Mouse (Mus musculus) embryonic facial prominence, embryonic 15.5 days (tissue): ENCODE results near the gene Myof. TPM values are rescaled to one million over a fixed set of nuclear protein-coding genes. Genes with fewer than 3 reads are reported as not detected.

Source experiments
- ATAC-seq: fragments of 200-750 bp; cut with Nextera tagmentation; 2 replicates; pipeline ENCODE4 v1.8.0; 2017; ENCODE audit warnings: low read depth, moderate TSS enrichment; ENCODE audit not compliant: insufficient number of reproducible peaks, low FRiP score, low TSS enrichment
- H3K27ac ChIP-seq: fragments of 300-500 bp; sonication (generic); replicated peaks from 2 replicates; pipeline ENCODE4 v1.5.1; 2015; ENCODE audit warnings: mild to moderate bottlenecking, inconsistent platforms
- H3K27me3 ChIP-seq: fragments of 300-500 bp; sonication (generic); 2 replicates; pipeline ENCODE4 v1.6.1; 2015; ENCODE audit warnings: inconsistent platforms
- H3K36me3 ChIP-seq: fragments of 300-500 bp; sonication (generic); 2 replicates; pipeline ENCODE4 v1.6.1; 2015; ENCODE audit warnings: mild to moderate bottlenecking, inconsistent platforms
- H3K4me1 ChIP-seq: fragments of 300-500 bp; sonication (generic); 2 replicates; pipeline ENCODE4 v1.6.1; 2015; ENCODE audit warnings: inconsistent platforms
- H3K4me2 ChIP-seq: fragments of 300-500 bp; sonication (generic); replicated peaks from 2 replicates; pipeline ENCODE4 v1.6.1; 2015; ENCODE audit warnings: mild to moderate bottlenecking, inconsistent platforms
- H3K4me3 ChIP-seq: fragments of 300-500 bp; sonication (generic); replicated peaks from 2 replicates; pipeline ENCODE4 v1.5.1; 2015; ENCODE audit warnings: mild to moderate bottlenecking, inconsistent platforms
- H3K9ac ChIP-seq: fragments of 300-500 bp; sonication (generic); 2 replicates; pipeline ENCODE4 v1.6.1; 2015; ENCODE audit warnings: inconsistent platforms
- H3K9me3 ChIP-seq: fragments of 300-500 bp; sonication (generic); replicated peaks from 2 replicates; pipeline ENCODE4 v1.6.1; 2016; ENCODE audit warnings: inconsistent platforms
- WGBS: fragments of 180-500 bp; shearing (Covaris S2); methylation state at CpG from one replicate; pipeline ENCODE4 v1.1.7; 2015; 5-methylcytosine and 5-hydroxymethylcytosine counted together
- polyA plus RNA-seq: library from polyadenylated mRNA; unstranded; fragments of >200 nt; fragmentation: Nextera tagmentation; extraction: Ambion mirVana; gene quantifications from 2 replicates; pipeline ENCODE4 v1.2.1, GENCODE M21; 2015

Gene Myof
- polyA plus RNA-seq, 1 experiment from 2014 or later = 16.2 TPM

GRCm38 (mm10) chr19:37965828-37966227 is 77.5 kb downstream of the Myof start:
- 63% methylated on average over 4 of the region's 4 CpGs for WGBS
- no peaks in the 10 kb centered on the region for H3K9me3 ChIP-seq
- H3K4me3 ChIP-seq = no peak overlapping the region
- no peak overlapping the region for H3K9ac ChIP-seq
- H3K36me3 ChIP-seq = 0 out of 2 replicates have a peak, but pooled peaks cover 3% of the 10 kb centered on the region
- no peaks in the 10 kb centered on the region for H3K4me1 ChIP-seq
- no peaks in the 10 kb centered on the region for H3K27me3 ChIP-seq
- no peak overlapping the region for H3K4me2 ChIP-seq
- ATAC-seq = no peak
- no peak overlapping the region for H3K27ac ChIP-seq

GRCm38 (mm10) chr19:37963421-37963820 is 80.0 kb downstream of the Myof start:
- 88% methylated on average over 5 of the region's 5 CpGs for WGBS
- Histone ChIP-seq H3K9ac (no peak overlapping the region), H3K27me3 (no peaks in the 10 kb centered on the region), H3K36me3 (0 out of 2 replicates have a peak, but pooled peaks cover 3% of the 10 kb centered on the region), H3K9me3 (no peaks in the 10 kb centered on the region), H3K4me1 (no peaks in the 10 kb centered on the region), H3K4me2 (no peak overlapping the region), H3K4me3 (no peak overlapping the region), H3K27ac (no peak overlapping the region)
- ATAC-seq = no peak

- H3K9me3 ChIP-seq = no peaks in the 10 kb centered on the region
- no peak overlapping the region for H3K27ac ChIP-seq
- H3K4me3 ChIP-seq = no peak overlapping the region
- 91% methylated on average over 9 of the region's 9 CpGs for WGBS
- no peaks in the 10 kb centered on the region for H3K4me1 ChIP-seq
- no peak for ATAC-seq
- no peaks in the 10 kb centered on the region for H3K27me3 ChIP-seq
- no peak overlapping the region for H3K9ac ChIP-seq
- H3K4me2 ChIP-seq = no peak overlapping the region
- H3K36me3 ChIP-seq = no peaks in the 10 kb centered on the region
Measured at GRCm38 (mm10) chr19:37960791-37961190, 82.6 kb downstream of the Myof start.

GRCm38 (mm10) chr19:37959543-37960215 is 83.7 kb downstream of the Myof start:
- H3K27me3 ChIP-seq = no peaks in the 10 kb centered on the region
- no peak overlapping the region for H3K27ac ChIP-seq
- H3K9me3 ChIP-seq = no peaks in the 10 kb centered on the region
- ATAC-seq = no peak
- H3K4me1 ChIP-seq = no peaks in the 10 kb centered on the region
- H3K4me3 ChIP-seq = no peak overlapping the region
- H3K4me2 ChIP-seq = no peak overlapping the region
- H3K36me3 ChIP-seq = no peaks in the 10 kb centered on the region
- WGBS = 81% methylated on average over 10 of the region's 10 CpGs
- no peak overlapping the region for H3K9ac ChIP-seq

GRCm38 (mm10) chr19:37959076-37959475 is 84.3 kb downstream of the Myof start:
- no peak for ATAC-seq
- Histone ChIP-seq H3K9me3 (no peaks in the 10 kb centered on the region), H3K27me3 (no peaks in the 10 kb centered on the region), H3K36me3 (no peaks in the 10 kb centered on the region), H3K9ac (no peak overlapping the region), H3K4me2 (no peak overlapping the region), H3K4me3 (no peak overlapping the region), H3K4me1 (no peaks in the 10 kb centered on the region), H3K27ac (no peak overlapping the region)
- WGBS = 38% methylated on average over 6 of the region's 6 CpGs

- 81% methylated on average over 7 of the region's 7 CpGs for WGBS
- no peak overlapping the region for H3K4me2 ChIP-seq
- H3K27me3 ChIP-seq = no peaks in the 10 kb centered on the region
- no peaks in the 10 kb centered on the region for H3K4me1 ChIP-seq
- H3K4me3 ChIP-seq = no peak overlapping the region
- peaks cover 3% of the 10 kb centered on the region; the same call in 1 of the 2 replicates for H3K36me3 ChIP-seq
- no peak overlapping the region for H3K27ac ChIP-seq
- no peaks in the 10 kb centered on the region for H3K9me3 ChIP-seq
- H3K9ac ChIP-seq = no peak overlapping the region
- ATAC-seq = no peak
Measured at GRCm38 (mm10) chr19:37957256-37957655, 86.1 kb downstream of the Myof start.

GRCm38 (mm10) chr19:37956006-37956405 is 87.4 kb downstream of the Myof start:
- 67% methylated on average over 3 of the region's 3 CpGs for WGBS
- no peaks in the 10 kb centered on the region for H3K4me1 ChIP-seq
- no peak overlapping the region for H3K27ac ChIP-seq
- no peak overlapping the region for H3K4me3 ChIP-seq
- H3K9ac ChIP-seq = no peak overlapping the region
- no peaks in the 10 kb centered on the region for H3K9me3 ChIP-seq
- H3K27me3 ChIP-seq = no peaks in the 10 kb centered on the region
- peaks cover 3% of the 10 kb centered on the region; the same call in 1 of the 2 replicates for H3K36me3 ChIP-seq
- H3K4me2 ChIP-seq = no peak overlapping the region
- no peak for ATAC-seq

- Histone ChIP-seq H3K9me3 (no peaks in the 10 kb centered on the region), H3K27ac (no peak overlapping the region), H3K4me3 (no peak overlapping the region), H3K9ac (no peak overlapping the region), H3K4me2 (no peak overlapping the region), H3K27me3 (no peaks in the 10 kb centered on the region), H3K4me1 (no peaks in the 10 kb centered on the region), H3K36me3 (peaks cover 8% of the 10 kb centered on the region)
- no peak for ATAC-seq
- 35% methylated on average over 7 of the region's 7 CpGs for WGBS
Measured at GRCm38 (mm10) chr19:37955425-37956001, 87.9 kb downstream of the Myof start.

- H3K9me3 ChIP-seq = no peaks in the 10 kb centered on the region
- WGBS = 71% methylated on average over 5 of the region's 5 CpGs
- no peak overlapping the region for H3K4me3 ChIP-seq
- H3K4me1 ChIP-seq = no peaks in the 10 kb centered on the region
- H3K27me3 ChIP-seq = no peaks in the 10 kb centered on the region
- no peak overlapping the region for H3K27ac ChIP-seq
- no peak for ATAC-seq
- H3K36me3 ChIP-seq = peaks cover 8% of the 10 kb centered on the region
- no peak overlapping the region for H3K4me2 ChIP-seq
- no peak overlapping the region for H3K9ac ChIP-seq
Measured at GRCm38 (mm10) chr19:37954772-37955171, 88.6 kb downstream of the Myof start.

GRCm38 (mm10) chr19:37954236-37954635 is 89.1 kb downstream of the Myof start:
- Histone ChIP-seq H3K9ac (no peak overlapping the region), H3K4me1 (no peaks in the 10 kb centered on the region), H3K4me2 (no peak overlapping the region), H3K27me3 (no peaks in the 10 kb centered on the region), H3K9me3 (no peaks in the 10 kb centered on the region), H3K36me3 (peaks cover 9% of the 10 kb centered on the region), H3K27ac (no peak overlapping the region), H3K4me3 (no peak overlapping the region)
- WGBS = 84% methylated on average over 8 of the region's 8 CpGs
- ATAC-seq = no peak

GRCm38 (mm10) chr19:37946696-37947095 is 96.7 kb downstream of the Myof start:
- WGBS = 27% methylated on average over 4 of the region's 4 CpGs
- Histone ChIP-seq H3K9me3 (no peaks in the 10 kb centered on the region), H3K27ac (no peak overlapping the region), H3K4me3 (no peak overlapping the region), H3K4me1 (no peaks in the 10 kb centered on the region), H3K36me3 (peaks cover 14% of the 10 kb centered on the region), H3K27me3 (no peaks in the 10 kb centered on the region), H3K9ac (no peak overlapping the region), H3K4me2 (no peak overlapping the region)
- no peak for ATAC-seq

- 69% methylated on average over 8 of the region's 8 CpGs for WGBS
- no peak for ATAC-seq
- no peak overlapping the region for H3K27ac ChIP-seq
- H3K36me3 ChIP-seq = peaks cover 16% of the 10 kb centered on the region
- H3K9me3 ChIP-seq = no peaks in the 10 kb centered on the region
- no peaks in the 10 kb centered on the region for H3K4me1 ChIP-seq
- H3K27me3 ChIP-seq = no peaks in the 10 kb centered on the region
- no peak overlapping the region for H3K4me2 ChIP-seq
- H3K9ac ChIP-seq = no peak overlapping the region
- H3K4me3 ChIP-seq = no peak overlapping the region
Measured at GRCm38 (mm10) chr19:37946053-37946452, 97.3 kb downstream of the Myof start.
